Mouse (Mus musculus) liver, embryonic 14.5 days (tissue): ENCODE data around the gene Lingo3.

Experiments used
- CTCF ChIP-seq: IDR thresholded peaks from 2 replicates; pipeline ENCODE4 v1.5.1; 2016; ENCODE audit warnings: antibody characterized with exemption, low read depth, control low read depth
- EP300 ChIP-seq: IDR thresholded peaks from 2 replicates; pipeline ENCODE4 v1.6.1; 2016; ENCODE audit warnings: antibody characterized with exemption, low read depth

DNA sequence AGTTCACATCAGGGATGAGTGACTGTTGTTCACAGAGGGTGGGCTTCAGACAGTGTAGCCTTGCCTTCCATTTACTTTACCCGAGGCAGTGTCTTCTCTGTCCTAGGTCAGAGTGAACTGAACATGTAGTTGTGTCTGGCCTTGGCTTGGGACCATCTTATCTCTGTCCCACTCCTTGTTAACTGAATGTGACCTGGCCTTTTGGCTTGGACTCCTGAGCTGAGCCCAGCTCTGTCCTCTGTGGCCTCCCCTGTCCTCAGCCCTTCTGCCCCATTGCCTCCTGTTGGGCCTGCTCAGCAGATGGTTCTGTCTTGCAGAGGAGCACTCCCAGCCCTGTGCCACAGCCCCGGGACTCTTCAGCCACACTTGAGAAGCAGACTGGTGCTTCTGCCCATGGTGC lies 56.3 kb downstream of the Lingo3 start:
- TF ChIP-seq EP300 (no peak), CTCF (no peak)
